Mouse (Mus musculus): ENCODE measurements at regions not wholly inside any gene's neighbourhood (a gene's known extent, or its start where the extent isn't known, plus 50 kb on each side); places are given as distances from the start of the nearest gene placed in this dataset.

- no peak for TF ChIP-seq CTCF (conservative IDR thresholded peaks at IDR 0.05; ENCODE audit: insufficient read depth, insufficient read length, low read depth, low read length)
- TF ChIP-seq POLR2A (IDR thresholded peaks at IDR 0.05; ENCODE audit: low read depth, low read length) = no peak
- Histone ChIP-seq H3K4me3 (ENCODE audit: insufficient read depth, low read depth, low read length) (no peak overlapping the region), H3K4me1 (ENCODE audit: control insufficient read depth, insufficient read depth, low read length) (0 out of 2 replicates have a peak, but pooled peaks cover 4% of the 10 kb centered on the region), H3K36me3 (ENCODE audit: control insufficient read depth, insufficient read depth, low read length) (no peaks in the 10 kb centered on the region), H3K27me3 (replicated peaks; ENCODE audit: control insufficient read depth, insufficient read depth, low read length) (no peaks in the 10 kb centered on the region), H3K27ac (ENCODE audit: insufficient read depth, low read depth, low read length) (peak overlapping the region; percentile 94)
- DNase-seq = peak; percentile 74
- 57% methylated on average over 8 of the region's 8 CpGs for WGBS
Observed at GRCm38 (mm10) chr10:111060626-111061025, 50.7 kb upstream of the Zdhhc17 start.
